Mouse (Mus musculus) intestine, postnatal 0 days (tissue): ENCODE results near the gene Krt27. TPM values are rescaled to one million over a fixed set of nuclear protein-coding genes. Genes with fewer than 3 reads are reported as not detected.

Source experiments
- ATAC-seq: fragments of 200-750 bp; cut with Nextera tagmentation; 2 replicates; pipeline ENCODE4 v1.8.0; 2017; ENCODE audit warnings: mild to moderate bottlenecking, moderate TSS enrichment, moderate library complexity
- H3K27ac ChIP-seq: fragments of 300-500 bp; sonication (generic); 2 replicates; pipeline ENCODE4 v1.5.1; 2014; ENCODE audit warnings: mild to moderate bottlenecking, low read depth, low read length, moderate library complexity
- H3K27me3 ChIP-seq: fragments of 300-500 bp; sonication (generic); replicated peaks from 2 replicates; pipeline ENCODE4 v1.6.1; 2014; ENCODE audit warnings: low read length, mixed read lengths; ENCODE audit not compliant: control insufficient read depth, insufficient read depth
- H3K36me3 ChIP-seq: fragments of 300-500 bp; sonication (generic); 2 replicates; pipeline ENCODE4 v1.6.1; 2014; ENCODE audit warnings: mild to moderate bottlenecking, moderate library complexity; ENCODE audit not compliant: control insufficient read depth, insufficient read depth
- H3K4me1 ChIP-seq: fragments of 300-500 bp; sonication (generic); replicated peaks from 2 replicates; pipeline ENCODE4 v1.6.1; 2014; ENCODE audit warnings: antibody characterized with exemption, low read length, mixed read lengths; ENCODE audit not compliant: control insufficient read depth, insufficient read depth
- H3K4me2 ChIP-seq: fragments of 300-500 bp; sonication (generic); replicated peaks from 2 replicates; pipeline ENCODE4 v1.6.1; 2014; ENCODE audit warnings: low read depth, mild to moderate bottlenecking, moderate library complexity
- H3K4me3 ChIP-seq: fragments of 300-500 bp; sonication (generic); 2 replicates; pipeline ENCODE4 v1.5.1; 2014; ENCODE audit warnings: low read depth, low read length
- H3K9ac ChIP-seq: fragments of 300-500 bp; sonication (generic); 2 replicates; pipeline ENCODE4 v1.6.1; 2014; ENCODE audit warnings: mild to moderate bottlenecking, low read depth, low read length
- H3K9me3 ChIP-seq: fragments of 300-500 bp; sonication (generic); 2 replicates; pipeline ENCODE4 v1.6.1; 2016; ENCODE audit warnings: mixed run types; ENCODE audit not compliant: control insufficient read depth
- CTCF ChIP-seq: sonication (generic); IDR thresholded peaks from 2 replicates; pipeline ENCODE4 v1.5.1; 2016; ENCODE audit warnings: low read depth, mild to moderate bottlenecking, control low read depth, antibody characterized with exemption, moderate library complexity
- WGBS: fragments of 180-500 bp; shearing (Covaris S2); extraction: QIAGEN DNeasy Blood & Tissue Kit; methylation state at CpG from one replicate; pipeline ENCODE4 v1.1.7; 2014; 5-methylcytosine and 5-hydroxymethylcytosine counted together
- polyA plus RNA-seq: library from polyadenylated mRNA; unstranded; fragments of >200 nt; fragmentation: Nextera tagmentation; extraction: Ambion mirVana; gene quantifications from 2 replicates; pipeline ENCODE4 v1.2.1, GENCODE M21; 2015

Gene Krt27
- polyA plus RNA-seq, 1 experiment from 2014 or later = not detected

GRCm38 (mm10) chr11:99339299-99339847 lies 11.5 kb downstream of the Krt27 start:
- Histone ChIP-seq H3K27ac (no peak overlapping the region), H3K9me3 (no peaks in the 10 kb centered on the region), H3K4me2 (no peak overlapping the region), H3K4me1 (no peaks in the 10 kb centered on the region), H3K4me3 (no peak overlapping the region), H3K9ac (no peak overlapping the region), H3K36me3 (no peaks in the 10 kb centered on the region), H3K27me3 (no peaks in the 10 kb centered on the region; the same call in 1 of the 2 replicates)
- 74% methylated on average over 11 of the region's 11 CpGs for WGBS
- no peak for ATAC-seq
- TF ChIP-seq CTCF = no peak

- Histone ChIP-seq H3K4me2 (no peak within 1 kb of the TSS), H3K27ac (no peak within 1 kb of the TSS), H3K9me3 (no peaks in the 10 kb centered on the region), H3K36me3 (no peaks in the 10 kb centered on the region), H3K27me3 (no peaks in the 10 kb centered on the region; the same call in 1 of the 2 replicates), H3K4me1 (no peaks in the 10 kb centered on the region), H3K4me3 (no peak within 1 kb of the TSS), H3K9ac (no peak within 1 kb of the TSS)
- WGBS = 95% methylated on average over 11 of the region's 11 CpGs
- TF ChIP-seq CTCF = no peak
- no peak for ATAC-seq
These were observed 13.0 kb downstream of the Krt27 start, which contains the start of gene Krt26 for GRCm38 (mm10) chr11:99337866-99338265. Gene Krt26, minus strand, starts transcription at chr11:99337966.

GRCm38 (mm10) chr11:99333426-99333825 lies 17.5 kb downstream of the Krt27 start:
- no peak overlapping the region for H3K4me2 ChIP-seq
- H3K9ac ChIP-seq = no peak overlapping the region
- no peak for ATAC-seq
- 57% methylated on average over 13 of the region's 13 CpGs for WGBS
- no peaks in the 10 kb centered on the region for H3K36me3 ChIP-seq
- H3K4me3 ChIP-seq = no peak overlapping the region
- no peaks in the 10 kb centered on the region for H3K4me1 ChIP-seq
- no peak for TF ChIP-seq CTCF
- H3K27ac ChIP-seq = no peak overlapping the region
- no peaks in the 10 kb centered on the region for H3K9me3 ChIP-seq
- no peaks in the 10 kb centered on the region; the same call in 1 of the 2 replicates for H3K27me3 ChIP-seq

- H3K4me3 ChIP-seq = no peak overlapping the region
- H3K27me3 ChIP-seq = peaks cover 3% of the 10 kb centered on the region; the same call in 1 of the 2 replicates
- no peak overlapping the region for H3K27ac ChIP-seq
- TF ChIP-seq CTCF = no peak
- no peaks in the 10 kb centered on the region for H3K9me3 ChIP-seq
- H3K4me2 ChIP-seq = no peak overlapping the region
- no peak for ATAC-seq
- H3K4me1 ChIP-seq = no peaks in the 10 kb centered on the region
- 51% methylated on average over 2 of the region's 2 CpGs for WGBS
- no peak overlapping the region for H3K9ac ChIP-seq
- H3K36me3 ChIP-seq = no peaks in the 10 kb centered on the region
These were observed 21.2 kb downstream of the Krt27 start for GRCm38 (mm10) chr11:99329655-99330054.

- no peak within 1 kb of the TSS for H3K4me2 ChIP-seq
- no peaks in the 10 kb centered on the region for H3K4me1 ChIP-seq
- H3K27me3 ChIP-seq = 0 out of 2 replicates have a peak, but pooled peaks cover 3% of the 10 kb centered on the region
- WGBS = 91% methylated on average over 11 of the region's 11 CpGs
- no peak for ATAC-seq
- no peak for TF ChIP-seq CTCF
- H3K27ac ChIP-seq = no peak within 1 kb of the TSS
- no peak within 1 kb of the TSS for H3K9ac ChIP-seq
- H3K36me3 ChIP-seq = no peaks in the 10 kb centered on the region
- no peaks in the 10 kb centered on the region for H3K9me3 ChIP-seq
- no peak within 1 kb of the TSS for H3K4me3 ChIP-seq
These were observed 28.1 kb downstream of the Krt27 start, which contains the start of gene Krt25 for GRCm38 (mm10) chr11:99322851-99323250. Gene Krt25, minus strand, starts transcription at chr11:99322951.

- no peak overlapping the region for H3K27ac ChIP-seq
- H3K36me3 ChIP-seq = no peaks in the 10 kb centered on the region
- ATAC-seq = no peak
- H3K4me1 ChIP-seq = no peaks in the 10 kb centered on the region
- H3K9ac ChIP-seq = no peak overlapping the region
- no peak overlapping the region for H3K4me3 ChIP-seq
- no peak for TF ChIP-seq CTCF
- 85% methylated on average over 14 of the region's 14 CpGs for WGBS
- no peaks in the 10 kb centered on the region for H3K27me3 ChIP-seq
- H3K9me3 ChIP-seq = no peaks in the 10 kb centered on the region
- no peak overlapping the region for H3K4me2 ChIP-seq
These were observed 29.8 kb downstream of the Krt27 start for GRCm38 (mm10) chr11:99321094-99321493.
